Mouse (Mus musculus) C2C12 (cell line): Measurements from ENCODE around the gene Vgll4. TPM values are rescaled to one million over a fixed set of nuclear protein-coding genes. Genes with fewer than 3 reads are reported as not detected.
A peak's percentile ranks its signal among the peaks of the same experiment; 100 is the strongest.

Experiments
- H3K27me3 ChIP-seq: one replicate; pipeline ENCODE4 v1.6.1; 2011; ENCODE audit not compliant: control insufficient read depth, insufficient read depth, insufficient read length
- H3K36me3 ChIP-seq: one replicate; pipeline ENCODE4 v1.6.1; 2011; ENCODE audit not compliant: control insufficient read depth, insufficient read depth
- H3K4me3 ChIP-seq: one replicate; pipeline ENCODE4 v1.5.1; 2011; ENCODE audit warnings: mild to moderate bottlenecking, control low read depth; ENCODE audit not compliant: poor library complexity, insufficient read depth, severe bottlenecking
- H3K79me2 ChIP-seq: one replicate; pipeline ENCODE4 v1.6.1; 2011; ENCODE audit not compliant: control insufficient read depth, insufficient read depth
- H3K79me3 ChIP-seq: one replicate; pipeline ENCODE4 v1.6.1; 2011; ENCODE audit warnings: low read depth, control low read depth
- H3ac ChIP-seq: one replicate; pipeline ENCODE3; 2011; ENCODE audit warnings: low read depth; ENCODE audit not compliant: control insufficient read depth, insufficient read length
- CEBPB ChIP-seq: IDR thresholded peaks from one replicate; pipeline ENCODE4 v1.6.1; 2011; ENCODE audit warnings: low read depth, mild to moderate bottlenecking, control low read depth, moderate library complexity
- CTCF ChIP-seq: IDR thresholded peaks from one replicate; pipeline ENCODE4 v1.5.1; 2011; ENCODE audit not compliant: control insufficient read depth, insufficient read depth, insufficient read length
- FOSL1 ChIP-seq: IDR thresholded peaks from one replicate; pipeline ENCODE4 v1.8.0; 2011; ENCODE audit warnings: mild to moderate bottlenecking, low read length; ENCODE audit not compliant: poor library complexity, insufficient read depth, severe bottlenecking
- MAX ChIP-seq: IDR thresholded peaks from one replicate; pipeline ENCODE4 v1.6.1; 2011; ENCODE audit warnings: mild to moderate bottlenecking, control low read depth
- MYOD1 ChIP-seq: IDR thresholded peaks from one replicate; pipeline ENCODE4 v1.6.1; 2011; ENCODE audit warnings: low read depth; ENCODE audit not compliant: control insufficient read depth, insufficient read length
- MYOG ChIP-seq: IDR thresholded peaks from one replicate; pipeline ENCODE4 v1.6.1; 2011; ENCODE audit not compliant: control insufficient read depth, insufficient read length; ENCODE audit errors: extremely low read depth
- USF1 ChIP-seq: IDR thresholded peaks from one replicate; pipeline ENCODE4 v1.6.1; 2011; ENCODE audit warnings: low read depth, mild to moderate bottlenecking, control low read depth, moderate library complexity
- long read RNA-seq, 2 experiments: library from polyadenylated mRNA; unstranded; transcript quantifications; one replicate each; pipeline ENCODE4 v2.0.0; 2019 to 2020
- polyA plus RNA-seq: library from polyadenylated mRNA; unstranded; fragments of >200 nt; fragmentation: generic; extraction: Trizol; gene quantifications from one replicate; pipeline ENCODE4 v1.2.1, GENCODE M21; 2012; ENCODE audit warnings: missing spikeins

The Vgll4 gene
- 30.7 TPM for polyA plus RNA-seq
- long read RNA-seq, experiment 1, transcript Vgll4-201 (5 exons, 2,028 nt) = major isoform, 22 of 28 reads
- long read RNA-seq, experiment 1, partial matches to known transcripts = 1 of 28 reads
- long read RNA-seq, experiment 1, other reads (novel, unspliced or antisense) = 3 of 28 reads
- long read RNA-seq, experiment 2, transcript Vgll4-201 (5 exons, 2,028 nt) = major isoform, 40 of 48 reads
- long read RNA-seq, experiment 2, partial matches to known transcripts = 0 of 48 reads
- long read RNA-seq, experiment 2, other reads (novel, unspliced or antisense) = 4 of 48 reads

GRCm38 (mm10) chr6:114969213-114970120, at the start of gene Vgll4:
Vgll4 (minus strand) TSS chr6:114969994.
- Histone ChIP-seq H3K79me2 (no peaks in the 10 kb centered on the region), H3K4me3 (peak within 1 kb of the TSS; percentile 21), H3ac (peak within 1 kb of the TSS; percentile 61), H3K79me3 (no peaks in the 10 kb centered on the region), H3K27me3 (peaks cover 20% of the 10 kb centered on the region), H3K36me3 (no peaks in the 10 kb centered on the region)
- TF ChIP-seq FOSL1 = no peak
- TF ChIP-seq USF1 = peak; percentile 82
- TF ChIP-seq MYOD1 = no peak
- peak; percentile 2 for TF ChIP-seq MAX

- no peaks in the 10 kb centered on the region for H3K27me3 ChIP-seq
- no peak for TF ChIP-seq USF1
- no peak for TF ChIP-seq CTCF
- no peak for TF ChIP-seq MYOD1
- TF ChIP-seq MYOG = no peak
- H3K4me3 ChIP-seq = no peak overlapping the region
- no peak overlapping the region for H3ac ChIP-seq
- peaks cover 31% of the 10 kb centered on the region for H3K36me3 ChIP-seq
- H3K79me2 ChIP-seq = no peaks in the 10 kb centered on the region
- no peaks in the 10 kb centered on the region for H3K79me3 ChIP-seq
These were observed 45.7 kb upstream of the Vgll4 start for GRCm38 (mm10) chr6:115015461-115015860.

- TF ChIP-seq MAX (no peak), USF1 (no peak), MYOG (no peak), MYOD1 (no peak), FOSL1 (no peak), CEBPB (no peak), CTCF (no peak)
- Histone ChIP-seq H3K79me3 (no peaks in the 10 kb centered on the region), H3ac (no peak overlapping the region), H3K27me3 (no peaks in the 10 kb centered on the region), H3K36me3 (peaks cover 35% of the 10 kb centered on the region), H3K79me2 (no peaks in the 10 kb centered on the region), H3K4me3 (no peak overlapping the region)
These were observed 43.8 kb upstream of the Vgll4 start for GRCm38 (mm10) chr6:115013574-115013973.

GRCm38 (mm10) chr6:115011792-115012191, 42.0 kb upstream of the Vgll4 start:
- Histone ChIP-seq H3K36me3 (peaks cover 35% of the 10 kb centered on the region), H3K4me3 (no peak overlapping the region), H3ac (no peak overlapping the region), H3K79me3 (no peaks in the 10 kb centered on the region), H3K79me2 (no peaks in the 10 kb centered on the region), H3K27me3 (no peaks in the 10 kb centered on the region)
- TF ChIP-seq MYOD1 = no peak

GRCm38 (mm10) chr6:115010815-115011214, 41.0 kb upstream of the Vgll4 start:
- no peak overlapping the region for H3K4me3 ChIP-seq
- no peak overlapping the region for H3ac ChIP-seq
- TF ChIP-seq CTCF (no peak), MYOD1 (no peak), MAX (no peak), USF1 (no peak), FOSL1 (no peak), CEBPB (no peak), MYOG (no peak)
- H3K79me2 ChIP-seq = no peaks in the 10 kb centered on the region
- peaks cover 30% of the 10 kb centered on the region for H3K36me3 ChIP-seq
- no peaks in the 10 kb centered on the region for H3K27me3 ChIP-seq
- H3K79me3 ChIP-seq = no peaks in the 10 kb centered on the region

GRCm38 (mm10) chr6:115010304-115010703, 40.5 kb upstream of the Vgll4 start:
- Histone ChIP-seq H3ac (no peak overlapping the region), H3K27me3 (no peaks in the 10 kb centered on the region), H3K4me3 (no peak overlapping the region), H3K36me3 (peaks cover 29% of the 10 kb centered on the region), H3K79me2 (no peaks in the 10 kb centered on the region), H3K79me3 (no peaks in the 10 kb centered on the region)
- TF ChIP-seq MAX (no peak), CTCF (no peak), FOSL1 (no peak), CEBPB (no peak), USF1 (no peak), MYOG (no peak)
